Mouse (Mus musculus) CH12.LX (cell line): ENCODE results near the gene Cd3d. TPM values are rescaled to one million over a fixed set of nuclear protein-coding genes. Genes with fewer than 3 reads are reported as not detected.

Experiments used
- DNase-seq: peaks from one replicate; pipeline ENCODE4 v3.0.0-alpha.2; 2013; ENCODE audit errors: extremely low read depth
- H3K27ac ChIP-seq: 2 replicates; pipeline ENCODE4 v1.5.1; 2012; ENCODE audit warnings: low read depth, mild to moderate bottlenecking, control low read depth, moderate library complexity; ENCODE audit not compliant: insufficient read depth
- H3K27me3 ChIP-seq: replicated peaks from 2 replicates; pipeline ENCODE3; 2012; ENCODE audit warnings: inconsistent platforms
- H3K36me3 ChIP-seq, 2 experiments: replicated peaks in 1 of 2; 2 replicates each; pipeline versions ENCODE3 to v1.6.1; 2012; ENCODE audit warnings: inconsistent platforms in 1 of 2, low read length in 1 of 2, mild to moderate bottlenecking in 1 of 2, mixed read lengths in 1 of 2, moderate library complexity in 1 of 2; ENCODE audit not compliant: control insufficient read depth in 1 of 2, insufficient read depth in 1 of 2
- H3K4me1 ChIP-seq, 2 experiments: 2 replicates each; pipeline ENCODE4 v1.6.1; 2012; ENCODE audit warnings: inconsistent platforms in 1 of 2, moderate library complexity in 1 of 2; ENCODE audit not compliant: insufficient read depth in 2 of 2, control insufficient read depth in 1 of 2
- H3K4me2 ChIP-seq: 2 replicates; pipeline ENCODE4 v1.6.1; 2012; ENCODE audit warnings: low read depth, mild to moderate bottlenecking, control low read depth; ENCODE audit not compliant: poor library complexity, insufficient read depth, severe bottlenecking
- H3K4me3 ChIP-seq, 3 experiments: fragments of 150-350 bp in 1 of 3; sonication (generic) in 1 of 3; replicated peaks in 1 of 3; 2 replicates each; pipeline versions ENCODE3 to v1.5.1; 2011 to 2012; ENCODE audit warnings: low read depth in 2 of 3, low read length in 2 of 3, mild to moderate bottlenecking in 2 of 3, moderate library complexity in 2 of 3, control low read depth in 1 of 3, improper control_type of control experiment in 1 of 3, inconsistent platforms in 1 of 3, mixed read lengths in 1 of 3; ENCODE audit not compliant: poor library complexity in 1 of 3
- H3K79me2 ChIP-seq: replicated peaks from 2 replicates; pipeline ENCODE4 v1.6.1; 2012; ENCODE audit warnings: mild to moderate bottlenecking, moderate library complexity; ENCODE audit not compliant: control insufficient read depth, poor library complexity, insufficient read depth, severe bottlenecking; ENCODE audit errors: extremely low read depth
- H3K9ac ChIP-seq: 2 replicates; pipeline ENCODE4 v1.6.1; 2012; ENCODE audit warnings: low read depth, mild to moderate bottlenecking, control low read depth, moderate library complexity; ENCODE audit not compliant: insufficient read depth
- H3K9me3 ChIP-seq: replicated peaks from 2 replicates; pipeline ENCODE3; 2012; ENCODE audit warnings: low read length, inconsistent platforms, mixed read lengths
- BHLHE40 ChIP-seq: IDR thresholded peaks from 2 replicates; pipeline ENCODE4 v1.6.1; 2011; ENCODE audit warnings: mild to moderate bottlenecking, low read depth, low read length, improper control_type of control experiment
- CHD1 ChIP-seq: IDR thresholded peaks from 2 replicates; pipeline ENCODE4 v1.6.1; 2012; ENCODE audit warnings: low read depth, low read length, improper control_type of control experiment, inconsistent platforms
- CHD2 ChIP-seq: IDR thresholded peaks from 2 replicates; pipeline ENCODE4 v1.6.1; 2011; ENCODE audit warnings: low read length, improper control_type of control experiment
- E2F4 ChIP-seq: IDR thresholded peaks from 2 replicates; pipeline ENCODE4 v1.6.1; 2011; ENCODE audit warnings: low read depth, low read length, improper control_type of control experiment; ENCODE audit not compliant: insufficient replicate concordance
- GABPA ChIP-seq: IDR thresholded peaks from 2 replicates; pipeline ENCODE4 v1.6.1; 2012; ENCODE audit warnings: low read depth, low read length, improper control_type of control experiment, inconsistent platforms; ENCODE audit not compliant: insufficient replicate concordance
- JUN ChIP-seq: IDR thresholded peaks from 2 replicates; pipeline ENCODE4 v1.6.1; 2011; ENCODE audit warnings: low read depth, mild to moderate bottlenecking, low read length, improper control_type of control experiment, moderate library complexity; ENCODE audit not compliant: insufficient read depth
- MAFK ChIP-seq: IDR thresholded peaks from 2 replicates; pipeline ENCODE4 v1.6.1; 2011; ENCODE audit warnings: low read length, improper control_type of control experiment; ENCODE audit not compliant: insufficient replicate concordance
- RCOR1 ChIP-seq: conservative IDR thresholded peaks from 2 replicates; pipeline ENCODE4 v1.6.1; 2012; ENCODE audit warnings: low read depth, mild to moderate bottlenecking, inconsistent platforms, low read length, improper control_type of control experiment
- SIN3A ChIP-seq: IDR thresholded peaks from 2 replicates; pipeline ENCODE4 v1.6.1; 2012; ENCODE audit warnings: low read length, improper control_type of control experiment, inconsistent platforms
- UBTF ChIP-seq: IDR thresholded peaks from 2 replicates; pipeline ENCODE4 v1.6.1; 2012; ENCODE audit warnings: low read depth, mild to moderate bottlenecking, inconsistent platforms, low read length, improper control_type of control experiment, moderate library complexity
- ZKSCAN1 ChIP-seq: IDR thresholded peaks from 2 replicates; pipeline ENCODE4 v1.6.1; 2012; ENCODE audit warnings: low read depth, inconsistent platforms, low read length, improper control_type of control experiment, borderline replicate concordance
- ZMIZ1 ChIP-seq: IDR thresholded peaks from 2 replicates; pipeline ENCODE4 v1.6.1; 2012; ENCODE audit warnings: low read depth, mild to moderate bottlenecking, inconsistent platforms, low read length, improper control_type of control experiment
- dilution Hi-C: fragments of 300-500 bp; cut with MboI; formaldehyde crosslinking; loops from 2 replicates; pipeline ENCODE4 v1.14.3; 2020; ENCODE audit warnings: low sequenced_read_pairs; ENCODE audit not compliant: extremely low pct_unique_long_range_greater_than_20kb, extremely low pct_ligation_motif_present
- in situ Hi-C: fragments of 300-500 bp; cut with MboI; formaldehyde crosslinking; loops from 3 replicates; pipeline ENCODE4 v1.14.3; 2019; ENCODE audit warnings: low sequenced_read_pairs, low pct_ligation_motif_present, low pct_unique_long_range_greater_than_20kb, mixed read lengths
- polyA plus RNA-seq: library from polyadenylated mRNA; unstranded; fragments of >175 nt; gene quantifications from 2 replicates; pipeline ENCODE4 v1.2.1, GENCODE M21; 2012; ENCODE audit warnings: low read depth; ENCODE audit not compliant: insufficient read length
- total RNA-seq, 2 experiments: library from RNA; depleted of rRNA; stranded (reverse); fragments of 300-350 nt in 1 of 2; fragments of >200 nt in 1 of 2; gene quantifications; 2 replicates each; pipeline ENCODE4 v1.2.3; 2012 to 2014

The Cd3d gene
- total and polyA plus RNA-seq, 3 experiments = 0.27 to 5.5 (median 2.6) TPM

GRCm38 (mm10) chr9:44942421-44942820 is 39.2 kb upstream of the Cd3d start:
- no peaks in the 10 kb centered on the region for H3K27me3 ChIP-seq
- no peak for DNase-seq
- in situ Hi-C loops = no loop called here
- no peaks in the 10 kb centered on the region for H3K9me3 ChIP-seq
- H3K79me2 ChIP-seq = no peaks in the 10 kb centered on the region
- no peak overlapping the region for H3K4me3 ChIP-seq
- no peak for TF ChIP-seq MAFK
- TF ChIP-seq E2F4 = no peak
- TF ChIP-seq JUN = no peak
- no peak for TF ChIP-seq BHLHE40
- TF ChIP-seq CHD1 = no peak
- no peak for TF ChIP-seq RCOR1
- TF ChIP-seq SIN3A = no peak
- TF ChIP-seq, all 38 proteins: peak for 0
- dilution Hi-C loops = no loop called here
- Histone ChIP-seq H3K4me1 (peaks cover 0 to 5% of the 10 kb centered on the region in 2 experiments; a peak in 1 of 4 replicates), H3K9ac (no peak overlapping the region), H3K27ac (no peak overlapping the region), H3K4me2 (no peak overlapping the region), H3K36me3 (peaks cover 75 to 97% of the 10 kb centered on the region in 2 experiments)

GRCm38 (mm10) chr9:44946185-44946695 is 35.3 kb upstream of the Cd3d start:
- Histone ChIP-seq H3K9me3 (no peaks in the 10 kb centered on the region), H3K27me3 (no peaks in the 10 kb centered on the region), H3K79me2 (no peaks in the 10 kb centered on the region), H3K36me3 (peaks cover 79 to 98% of the 10 kb centered on the region in 2 experiments), H3K4me3 (no peak overlapping the region), H3K4me2 (no peak overlapping the region), H3K9ac (no peak overlapping the region), H3K4me1 (no peaks in the 10 kb centered on the region), H3K27ac (no peak overlapping the region)
- DNase-seq = no peak
- TF ChIP-seq GABPA (no peak), ZKSCAN1 (no peak), UBTF (no peak), ZMIZ1 (no peak)
- in situ Hi-C loops = no loop called here
- dilution Hi-C loops = no loop called here

GRCm38 (mm10) chr9:44947836-44948235 is 33.8 kb upstream of the Cd3d start:
- Histone ChIP-seq H3K27ac (no peak overlapping the region), H3K27me3 (no peaks in the 10 kb centered on the region), H3K4me2 (no peak overlapping the region), H3K4me3 (no peak overlapping the region), H3K4me1 (no peaks in the 10 kb centered on the region), H3K79me2 (no peaks in the 10 kb centered on the region), H3K9me3 (no peaks in the 10 kb centered on the region), H3K36me3 (peaks cover 78 to 97% of the 10 kb centered on the region in 2 experiments), H3K9ac (no peak overlapping the region)
- in situ Hi-C loops (no loop called here), dilution Hi-C loops (no loop called here)
- TF ChIP-seq CHD2 = no peak
- no peak for DNase-seq
